Mouse (Mus musculus) T-helper 17 cell (primary cell): ENCODE results near the gene Prkd3.

Source experiments
- in situ Hi-C, 2 experiments: fragments of 300-600 bp; cut with MboI, MseI; formaldehyde crosslinking; loops; 1 replicate in 1 of 2; 2 replicates in 1 of 2; pipeline ENCODE4 v1.15.1; 2025; ENCODE audit warnings: high pct_unique_total_duplicates in 2 of 2

The Prkd3 gene

DNA sequence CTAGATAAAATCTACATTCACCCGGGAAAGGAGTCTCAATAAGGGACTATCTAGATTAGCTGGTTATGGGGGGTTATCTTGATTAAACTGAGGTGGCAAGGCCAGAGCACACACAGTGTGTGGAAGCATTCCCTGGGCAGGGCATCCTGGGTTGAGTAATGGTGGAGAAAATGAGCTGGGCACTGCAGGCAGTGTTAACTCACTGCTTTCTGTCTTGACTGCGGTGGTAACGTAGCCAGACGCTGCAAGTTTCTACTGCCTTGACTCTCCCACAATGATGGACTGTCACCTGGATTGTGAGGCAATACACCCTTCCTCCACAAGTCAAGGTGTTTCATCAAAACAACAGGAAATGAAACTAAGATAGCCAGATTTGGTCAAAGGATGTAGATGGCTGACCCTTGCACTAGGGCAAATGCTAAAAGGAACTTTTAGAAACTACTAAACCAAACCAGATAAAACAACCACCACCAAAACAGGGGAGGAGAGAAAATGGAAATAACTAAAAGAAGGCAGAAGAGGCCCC lies 20.8 kb downstream of the Prkd3 start:
- in situ Hi-C loops = loop anchor here in 1 of 2 experiments (10.0 kb wide), 1 partner anchor 565 kb away; no protein-coding TSS in a partner anchor

DNA sequence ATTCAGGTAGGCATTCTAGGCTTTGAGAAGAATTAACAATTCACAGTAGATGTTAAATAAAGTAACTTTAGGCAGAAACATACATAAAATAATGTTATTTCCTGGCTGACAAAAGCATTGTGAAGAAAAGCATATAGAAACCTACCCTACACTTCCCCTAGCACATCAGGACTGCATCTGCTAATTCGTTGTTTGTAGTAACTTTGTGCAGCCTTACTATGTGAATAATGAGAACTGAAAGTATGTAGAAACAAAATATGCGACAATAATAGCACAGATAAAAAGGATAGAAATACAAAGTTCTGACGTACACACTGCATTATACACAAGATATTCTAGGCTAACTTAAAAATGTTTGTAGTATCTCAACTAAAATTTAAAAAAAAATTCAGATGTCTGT lies 21.4 kb downstream of the Prkd3 start:
- in situ Hi-C loops = loop anchor here in 1 of 2 experiments (10.0 kb wide), 1 partner anchor 564 kb away; no protein-coding TSS in a partner anchor

DNA sequence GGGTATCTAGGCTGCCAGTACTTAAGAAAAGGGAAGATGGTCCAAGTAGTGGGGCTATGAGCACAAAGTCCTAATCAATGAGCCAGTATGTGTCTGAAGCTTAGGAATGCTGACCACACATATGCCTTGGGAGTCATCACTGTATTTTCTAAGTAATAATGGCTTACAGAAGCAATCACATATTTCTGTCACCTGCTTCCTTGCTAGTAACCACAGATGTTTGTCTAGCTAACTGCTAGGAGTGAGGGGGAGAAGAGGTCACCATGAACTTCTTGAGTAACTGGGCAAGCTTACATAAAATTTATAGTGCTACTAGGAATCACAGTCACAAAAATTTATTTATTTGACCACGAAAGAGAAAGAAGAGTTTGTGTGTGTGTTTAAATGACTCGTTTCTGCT lies 22.5 kb downstream of the Prkd3 start:
- in situ Hi-C loops = loop anchor here in 1 of 2 experiments (10.0 kb wide), 1 partner anchor 563 kb away; no protein-coding TSS in a partner anchor

DNA sequence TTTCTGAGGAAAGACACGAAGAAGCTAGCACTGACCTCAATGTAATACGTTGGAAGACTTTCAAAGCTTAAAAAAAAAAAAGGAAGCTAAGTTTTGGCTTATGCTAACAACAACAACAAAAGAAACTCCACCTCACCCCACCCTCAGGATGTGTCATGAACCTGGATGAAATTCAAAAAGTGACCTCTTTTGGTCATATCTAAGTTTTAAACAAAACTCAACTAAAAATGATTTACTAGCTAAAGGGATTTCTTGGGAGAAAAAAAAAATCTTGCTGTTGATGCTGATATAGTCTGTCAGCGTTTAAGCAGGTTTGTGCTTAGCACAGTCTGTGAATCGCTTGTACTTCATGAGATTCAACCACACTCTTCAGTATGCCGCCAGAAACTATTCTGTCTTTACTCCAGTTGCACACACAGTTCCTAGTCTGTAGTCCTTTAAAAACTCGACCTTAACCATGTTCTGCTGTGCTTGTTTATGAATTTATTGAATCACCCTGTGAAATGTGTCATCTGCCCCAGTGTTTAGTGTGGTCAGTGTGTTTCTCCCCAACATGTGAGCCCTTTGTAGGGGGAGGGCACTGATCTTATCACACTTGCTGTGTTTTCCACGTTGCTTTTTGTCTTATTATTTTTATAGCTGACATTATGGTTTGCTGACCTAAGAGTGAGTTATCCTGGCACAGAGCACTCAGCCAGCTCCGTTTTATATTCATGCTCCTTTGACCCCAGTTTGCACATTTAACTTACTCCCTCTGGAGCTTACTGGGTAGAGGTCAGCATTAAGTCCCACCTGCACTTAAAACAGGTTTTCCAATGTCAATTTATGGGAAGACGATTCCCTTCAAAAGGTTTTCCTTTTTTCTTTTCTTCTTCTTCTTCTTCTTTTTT lies 25.4 kb downstream of the Prkd3 start:
- in situ Hi-C loops = loop anchor here in 1 of 2 experiments (10.0 kb wide), 1 partner anchor 560 kb away; no protein-coding TSS in a partner anchor

DNA sequence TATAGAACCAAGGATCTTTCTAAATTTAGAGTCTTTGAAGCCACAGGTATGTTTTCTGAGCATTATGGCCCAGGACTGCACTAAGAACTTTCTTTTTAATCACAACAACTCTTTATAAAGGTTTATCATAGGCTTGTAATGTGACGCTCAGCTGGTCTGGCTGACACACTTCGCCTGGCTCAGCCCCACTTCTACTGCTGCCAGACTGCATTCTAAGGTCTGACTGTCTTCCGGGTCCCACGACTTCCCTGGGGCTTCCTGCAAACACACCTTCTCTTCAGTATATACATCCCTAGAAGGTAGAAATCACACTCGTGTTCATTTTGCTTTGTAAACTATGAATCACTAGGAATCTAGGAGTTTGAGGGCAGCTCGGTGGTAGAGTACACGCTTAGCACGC lies 26.2 kb downstream of the Prkd3 start:
- in situ Hi-C loops = loop anchor here in 1 of 2 experiments (10.0 kb wide), 1 partner anchor 560 kb away; no protein-coding TSS in a partner anchor

DNA sequence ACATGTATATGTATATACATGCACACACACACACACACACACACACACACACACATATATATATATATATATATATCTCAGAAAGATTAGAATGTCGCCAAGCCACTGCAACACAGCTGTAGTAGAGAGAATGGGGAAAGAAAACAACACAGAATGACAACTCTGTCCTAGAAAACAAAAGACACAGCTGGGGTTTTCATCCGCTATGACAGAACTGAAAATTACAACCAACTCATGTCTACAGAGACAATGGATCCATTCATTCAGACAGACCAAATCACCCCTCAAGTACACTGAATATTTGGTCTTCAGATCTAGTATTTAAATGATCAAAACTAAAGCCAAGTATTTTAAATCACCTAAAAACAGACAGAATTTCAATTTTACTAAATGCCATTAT lies 26.9 kb downstream of the Prkd3 start:
- in situ Hi-C loops = loop anchor here in 1 of 2 experiments (10.0 kb wide), 1 partner anchor 559 kb away; no protein-coding TSS in a partner anchor

DNA sequence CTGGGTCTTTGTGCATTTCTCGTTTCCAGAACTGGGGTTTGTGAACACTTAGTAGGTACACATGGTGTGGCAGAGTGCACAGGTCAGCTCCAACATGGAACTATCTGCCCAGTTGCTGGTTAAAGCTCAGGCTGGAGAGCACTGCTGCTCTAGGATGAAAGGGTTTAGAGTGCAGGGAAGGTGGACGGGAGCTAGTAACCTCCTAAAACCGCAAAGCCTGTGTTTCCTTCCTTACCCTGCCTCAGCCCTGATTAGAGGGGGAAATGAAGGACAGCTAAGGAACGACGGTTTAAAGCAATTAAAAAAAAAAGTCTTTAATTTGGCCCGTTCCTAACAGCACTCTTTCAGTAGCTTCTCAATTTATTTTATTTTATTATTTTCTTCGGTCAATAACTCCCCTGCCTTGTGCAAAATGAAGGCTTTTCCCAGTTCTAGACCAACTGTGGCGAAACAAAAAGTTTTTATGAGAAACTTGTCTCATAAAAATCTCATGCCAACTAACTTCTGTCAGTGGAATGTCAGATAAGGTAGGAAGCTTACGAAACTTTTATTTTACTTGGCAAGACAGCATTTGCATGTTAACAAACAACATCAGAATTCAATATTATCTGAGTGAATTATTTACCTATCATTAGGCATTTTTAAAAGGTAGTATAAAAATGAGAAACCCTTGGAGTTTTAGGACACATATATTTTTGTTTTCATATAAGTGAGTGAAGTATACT lies 28.2 kb downstream of the Prkd3 start:
- in situ Hi-C loops = loop anchor here in 1 of 2 experiments (10.0 kb wide), 1 partner anchor 558 kb away; no protein-coding TSS in a partner anchor

DNA sequence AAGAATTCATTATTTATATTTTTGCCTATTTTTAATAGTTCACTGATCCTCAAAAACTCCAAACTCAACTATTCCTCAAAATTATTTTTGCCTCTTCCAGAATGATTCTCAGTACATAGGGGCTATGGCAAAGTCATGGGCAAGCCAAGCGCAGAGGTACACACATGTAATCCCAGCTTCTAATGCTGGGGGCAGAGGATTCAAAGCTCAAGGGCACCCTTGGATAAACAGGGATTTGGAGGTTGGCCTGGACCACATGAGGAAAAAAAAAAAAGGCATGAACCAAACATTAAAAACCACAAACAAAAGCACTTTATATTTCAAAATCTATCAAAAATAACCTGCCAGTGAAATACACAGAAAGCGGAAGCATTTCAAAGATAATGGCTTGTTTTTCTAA lies 29.1 kb downstream of the Prkd3 start:
- in situ Hi-C loops = loop anchor here in 1 of 2 experiments (10.0 kb wide), 1 partner anchor 557 kb away; no protein-coding TSS in a partner anchor

DNA sequence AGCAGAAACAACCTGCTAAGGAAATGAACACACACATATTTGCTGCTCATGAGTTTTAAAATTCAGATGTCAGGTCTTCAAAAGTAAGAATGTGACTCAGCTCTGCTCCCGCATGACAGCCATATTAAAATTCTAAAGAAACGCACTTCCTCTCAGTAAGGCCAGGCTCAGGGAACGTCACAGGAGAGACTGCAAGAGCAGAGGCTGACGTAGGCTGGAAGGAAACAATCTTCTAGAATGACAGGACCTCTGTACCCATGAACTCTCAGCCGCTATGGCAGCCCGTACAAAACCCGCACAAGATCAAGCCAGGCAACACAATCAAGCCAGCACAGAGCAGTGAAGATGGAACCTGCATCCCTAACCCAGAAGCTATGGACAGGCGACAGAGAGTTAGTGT lies 31.6 kb downstream of the Prkd3 start:
- in situ Hi-C loops = no loop called here

DNA sequence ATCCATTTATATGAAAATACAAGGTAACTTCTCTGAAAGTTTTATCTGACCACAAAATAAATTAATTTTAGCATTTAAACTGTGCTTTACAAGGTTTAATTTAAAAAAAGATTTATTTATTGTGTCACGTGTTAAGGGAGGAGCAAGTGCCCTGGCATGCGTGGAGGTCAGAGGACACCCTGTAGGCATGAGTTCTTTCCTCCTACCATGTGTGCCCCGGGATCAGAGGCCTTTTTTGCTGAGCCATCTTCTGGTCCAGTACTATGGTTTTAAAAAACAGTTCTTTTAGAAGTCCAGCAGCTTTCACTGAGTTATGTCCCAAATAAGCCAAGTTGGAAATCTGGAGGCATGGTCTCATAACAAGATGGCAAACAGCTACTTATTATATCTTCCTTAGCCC lies 36.9 kb downstream of the Prkd3 start:
- in situ Hi-C loops = no loop called here

DNA sequence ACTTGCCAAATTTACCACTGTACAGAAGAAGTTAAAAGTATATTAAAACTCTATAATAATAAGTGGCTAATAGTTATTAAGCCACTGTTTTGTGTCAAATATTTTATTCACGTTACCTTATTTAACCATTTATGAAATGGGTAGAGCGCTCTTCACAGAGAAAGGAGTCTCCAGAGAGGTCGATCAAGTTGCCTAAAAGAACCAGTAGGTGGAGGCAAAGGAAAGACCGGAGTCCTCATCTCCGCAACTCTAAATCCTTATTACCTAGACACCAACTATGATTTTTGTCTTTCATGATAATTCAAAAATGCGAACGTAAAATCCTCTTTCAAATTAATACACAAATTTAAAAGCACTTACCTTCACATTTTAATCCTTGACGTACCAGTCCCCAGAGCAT lies 37.5 kb downstream of the Prkd3 start:
- in situ Hi-C loops = no loop called here

DNA sequence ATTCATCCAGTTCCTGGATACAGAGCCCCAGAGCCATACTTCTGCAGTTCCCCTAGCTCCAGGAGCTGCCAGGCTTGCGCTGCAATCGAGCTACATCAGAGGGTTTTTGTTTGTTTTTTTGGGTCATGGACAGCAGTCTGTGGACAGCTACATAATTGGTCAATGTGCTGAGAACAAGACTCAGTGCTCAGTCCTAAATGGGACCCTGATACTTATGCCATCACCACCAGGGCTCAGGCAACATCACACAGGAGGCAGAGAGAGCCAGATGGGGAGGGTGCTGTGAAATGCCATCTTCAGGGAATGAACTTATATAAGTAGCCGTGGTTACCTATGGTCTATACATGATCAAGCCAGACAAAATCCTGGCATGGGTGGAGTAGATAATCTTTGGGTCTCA lies 52.1 kb downstream of the Prkd3 start:
- in situ Hi-C loops = no loop called here

DNA sequence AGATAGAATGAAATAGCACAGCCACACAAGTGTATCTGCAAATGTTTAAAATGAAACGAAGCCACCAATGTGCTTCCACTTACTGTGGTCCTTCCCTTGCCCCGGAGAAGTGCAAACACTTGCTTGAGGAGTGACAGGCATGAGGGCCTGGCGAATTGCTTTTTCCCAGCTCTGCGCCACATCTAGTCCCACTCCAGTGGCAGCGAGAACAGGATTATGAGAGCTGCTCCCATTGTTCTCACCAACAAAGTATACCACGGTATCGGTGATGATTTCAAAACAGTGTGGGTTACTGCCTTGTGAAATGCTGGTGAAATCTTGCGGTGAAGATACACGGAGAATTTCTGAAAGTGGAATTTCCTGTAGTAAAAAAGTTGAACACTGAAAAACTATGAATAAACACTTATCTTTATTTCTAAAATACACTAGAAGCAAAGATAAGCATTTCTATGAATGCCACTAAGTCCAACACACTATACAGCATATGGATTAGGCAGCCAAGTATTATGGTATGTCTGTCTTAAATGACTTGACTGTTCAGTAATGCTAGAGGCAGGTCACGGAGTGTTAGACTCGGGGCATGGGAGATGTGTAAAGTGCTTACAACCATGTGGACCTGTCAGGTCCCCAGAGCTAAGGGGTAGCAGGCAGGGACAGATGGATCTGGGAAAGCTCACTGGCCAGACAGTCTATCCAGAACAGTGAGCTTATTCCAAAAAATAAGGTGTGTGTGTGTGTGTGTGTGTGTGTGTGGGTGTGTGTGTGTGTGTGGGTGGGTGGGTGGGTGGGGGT lies 54.3 kb downstream of the Prkd3 start:
- in situ Hi-C loops = no loop called here

DNA sequence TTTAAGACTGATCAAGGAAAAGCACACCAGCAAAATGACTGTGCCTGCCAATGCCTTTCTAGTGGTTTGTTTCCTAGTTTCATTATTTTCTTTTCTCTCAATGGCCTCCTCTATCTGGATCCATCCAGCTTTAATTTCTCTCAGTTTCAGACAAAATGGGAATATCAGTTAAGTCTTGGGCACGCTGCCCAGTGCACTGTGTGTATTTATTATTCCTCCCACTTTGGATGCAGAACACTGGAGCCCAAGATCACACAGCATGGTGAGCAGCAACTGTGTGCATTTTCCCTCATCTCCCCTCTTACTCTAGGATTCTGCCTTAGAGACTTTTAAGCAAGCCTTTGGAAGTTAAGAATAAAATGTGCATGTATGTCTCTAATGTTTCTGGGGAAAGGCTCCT lies 56.2 kb downstream of the Prkd3 start:
- in situ Hi-C loops = no loop called here

DNA sequence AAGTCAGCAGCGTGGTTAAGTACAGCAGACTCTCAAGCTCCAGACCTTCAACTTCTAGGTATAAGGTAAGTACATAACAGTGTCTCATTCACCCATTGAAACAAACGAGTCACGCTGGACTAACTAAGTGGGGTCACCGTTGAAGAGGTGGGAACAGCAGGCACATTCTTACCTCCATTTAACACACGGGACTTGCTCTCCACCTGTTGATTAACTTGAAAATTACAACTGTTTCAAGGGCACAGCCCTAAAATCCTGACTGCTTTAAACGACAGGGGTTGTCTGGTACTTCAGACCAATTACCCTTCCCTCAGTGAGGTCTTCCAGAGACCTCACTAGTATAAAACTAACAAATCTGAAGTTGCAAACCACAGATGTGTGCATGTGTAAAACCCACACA lies 61.1 kb downstream of the Prkd3 start:
- in situ Hi-C loops = no loop called here

DNA sequence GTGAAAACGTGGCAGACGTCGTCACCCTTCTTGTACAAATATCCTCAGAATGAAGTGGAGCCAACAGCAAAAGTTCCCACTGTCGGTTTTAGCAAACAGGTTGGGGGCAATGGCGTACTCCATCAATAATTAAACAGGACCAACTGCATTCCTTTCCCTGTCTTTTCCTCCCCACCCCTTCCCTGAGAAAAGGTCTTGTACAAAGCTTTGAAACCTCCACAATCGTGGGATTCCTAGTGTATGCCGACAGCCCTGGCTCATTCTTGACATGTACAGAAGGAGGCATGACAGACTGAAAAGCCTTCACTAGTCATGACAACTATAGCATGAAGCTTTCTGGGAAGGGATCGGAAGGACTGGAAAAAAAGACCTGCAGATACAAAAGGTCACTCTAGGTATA lies 67.4 kb downstream of the Prkd3 start:
- in situ Hi-C loops = no loop called here

DNA sequence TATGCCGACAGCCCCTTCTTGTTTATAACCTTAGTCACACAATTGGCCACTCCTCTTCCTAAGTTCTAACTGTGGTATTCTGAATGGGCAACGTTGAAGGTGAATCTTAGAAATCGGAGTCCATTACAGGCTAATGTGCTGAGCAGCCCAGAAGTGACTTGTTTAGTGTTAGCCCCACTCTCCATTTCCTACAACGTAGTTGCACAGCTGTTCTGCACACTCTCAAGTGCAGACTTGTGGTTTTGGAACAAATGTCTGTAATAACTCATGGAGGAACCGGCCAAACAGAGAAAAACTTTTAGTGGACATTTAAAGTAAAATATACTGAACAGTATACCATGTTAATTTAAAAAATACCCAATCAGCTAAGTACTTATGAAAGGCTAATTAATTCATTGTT lies 68.5 kb downstream of the Prkd3 start:
- in situ Hi-C loops = no loop called here

DNA sequence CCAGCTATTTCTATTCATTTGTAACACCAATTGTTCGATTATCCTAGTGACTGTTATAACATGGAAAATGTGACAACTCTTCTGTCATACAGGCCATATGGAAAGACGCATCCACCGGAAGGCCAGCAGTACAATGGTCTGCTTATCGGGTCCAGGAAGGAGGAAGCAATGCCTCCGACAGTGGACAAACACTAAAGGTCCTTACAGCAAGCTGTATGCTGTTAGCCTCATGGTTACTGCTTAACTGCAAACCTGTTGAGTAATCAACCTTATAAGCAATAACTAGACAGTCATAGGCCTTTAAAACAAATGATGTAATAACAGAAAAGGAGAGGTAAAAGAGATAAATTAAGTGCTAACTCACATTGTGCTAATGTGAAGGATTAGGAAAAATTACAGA lies 69.4 kb downstream of the Prkd3 start:
- in situ Hi-C loops = no loop called here

DNA sequence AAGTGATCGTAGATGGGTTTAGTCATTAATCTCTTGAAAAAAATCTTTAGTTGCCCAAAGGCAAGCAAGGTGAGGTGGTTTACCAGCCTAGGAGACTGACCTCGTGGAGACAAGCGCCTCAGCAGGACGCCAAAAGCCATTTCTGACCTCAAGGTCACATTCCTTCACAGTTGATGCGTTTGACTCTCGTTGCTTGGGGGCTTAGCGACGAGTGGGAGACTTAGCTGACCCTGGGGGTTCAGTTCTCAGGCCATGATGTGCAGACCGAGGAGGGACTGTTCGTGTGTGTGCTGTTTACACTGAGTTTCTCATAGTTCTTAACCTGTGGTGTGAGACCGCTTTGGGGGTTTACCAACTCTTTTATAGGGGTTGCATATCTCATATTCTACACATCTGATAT lies 78.0 kb downstream of the Prkd3 start:
- in situ Hi-C loops = no loop called here

DNA sequence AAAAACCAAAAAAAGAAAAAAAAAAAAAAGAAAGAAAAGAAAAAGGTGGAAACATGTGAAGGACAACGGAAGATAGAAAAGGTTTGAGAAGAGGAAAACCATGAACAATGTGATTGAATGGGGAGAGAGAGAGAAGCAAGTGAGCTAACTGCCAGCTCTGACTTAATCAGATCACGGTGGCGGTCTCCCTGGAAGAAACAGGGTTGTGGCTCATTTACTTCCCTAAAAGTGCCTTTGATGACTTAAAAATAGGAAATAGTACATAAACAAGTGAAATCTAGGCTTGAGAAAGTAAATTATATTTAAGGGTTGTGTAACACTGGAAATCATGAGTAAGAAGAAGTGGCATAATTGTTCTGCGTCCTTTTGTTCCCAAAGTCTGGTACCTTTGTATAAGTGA lies 81.7 kb downstream of the Prkd3 start:
- in situ Hi-C loops = loop anchor here in 1 of 2 experiments (10.0 kb wide), 1 partner anchor 416 kb away; the partner anchor contains the start of gene Cdc42ep3
